Mouse (Mus musculus): ENCODE measurements around the gene Samd5.

Samd5 gene

DNA sequence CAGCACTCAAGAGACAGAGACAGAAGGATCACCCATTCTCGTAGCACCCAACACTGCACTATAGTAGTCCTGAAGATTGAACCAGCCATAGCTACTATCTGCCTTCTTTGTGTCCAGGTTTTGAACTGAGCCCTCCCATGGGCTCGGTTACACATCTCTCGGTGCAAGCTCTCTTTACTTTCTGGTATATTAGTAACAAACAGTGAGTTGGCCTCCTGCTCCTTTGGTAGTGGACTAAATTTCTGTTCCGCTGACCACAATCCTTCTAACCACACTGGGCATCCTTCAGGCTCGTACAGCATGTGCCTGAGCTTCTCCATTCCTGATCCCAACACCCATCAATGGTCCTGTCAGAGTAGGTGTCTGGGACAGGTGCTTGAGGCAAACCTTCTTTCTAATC is 2.3 kb downstream of the Samd5 start:
- in situ Hi-C loops (cut with MboI; ENCODE audit: low pct_unique_long_range_greater_than_20kb in 1 of 2, low sequenced_read_pairs in 2 of 2, unreplicated experiment in 1 of 2): loop anchor here in 1 of 2 experiments (10.0 kb wide), 2 partner anchors 98 to 498 kb away; no protein-coding TSS in a partner anchor

DNA sequence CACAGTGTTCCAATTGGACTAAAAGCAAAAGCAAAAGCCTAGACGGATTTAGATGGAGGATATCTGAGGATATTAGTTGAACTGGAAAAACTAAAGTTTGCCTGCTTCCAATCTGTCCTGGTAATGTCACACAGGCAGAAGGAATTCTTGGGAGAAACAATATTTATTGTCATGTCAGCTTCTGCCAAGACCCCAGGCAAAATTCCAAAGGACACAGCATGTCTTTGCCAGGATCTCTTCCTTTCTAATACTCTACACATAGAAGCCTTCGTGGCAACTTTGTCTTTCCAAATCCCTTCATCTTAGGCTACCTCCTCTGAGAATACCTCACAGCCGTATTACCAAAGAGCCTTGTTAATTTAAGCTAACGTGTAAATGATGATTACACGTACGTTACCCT is 4.7 kb downstream of the Samd5 start:
- in situ Hi-C loops (cut with MboI; ENCODE audit: low pct_unique_long_range_greater_than_20kb in 1 of 2, low sequenced_read_pairs in 2 of 2, unreplicated experiment in 1 of 2): loop anchor here in 1 of 2 experiments (10.0 kb wide), 2 partner anchors 96 to 496 kb away; no protein-coding TSS in a partner anchor

DNA sequence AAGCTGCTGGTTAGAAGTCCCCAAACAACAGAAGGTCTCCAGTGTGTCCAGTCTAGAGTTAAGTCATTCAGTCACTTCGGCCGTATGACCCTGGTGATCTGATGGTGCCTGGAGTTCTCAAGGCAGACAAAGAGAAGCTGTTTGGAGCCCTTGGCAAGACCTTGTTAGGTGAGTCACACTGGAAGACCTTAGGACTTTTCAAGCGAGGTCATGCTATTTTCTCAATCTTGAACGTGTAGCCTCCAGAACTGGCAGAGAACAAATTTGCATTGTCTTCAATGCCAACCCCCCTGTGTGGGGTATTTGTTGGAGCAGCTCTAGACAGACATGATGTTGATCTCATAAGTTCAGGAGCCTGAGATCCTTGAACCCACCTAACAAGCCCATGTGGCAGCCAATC is 6.2 kb downstream of the Samd5 start:
- in situ Hi-C loops (cut with MboI; ENCODE audit: low pct_unique_long_range_greater_than_20kb in 1 of 2, low sequenced_read_pairs in 2 of 2, unreplicated experiment in 1 of 2): no loop called here

DNA sequence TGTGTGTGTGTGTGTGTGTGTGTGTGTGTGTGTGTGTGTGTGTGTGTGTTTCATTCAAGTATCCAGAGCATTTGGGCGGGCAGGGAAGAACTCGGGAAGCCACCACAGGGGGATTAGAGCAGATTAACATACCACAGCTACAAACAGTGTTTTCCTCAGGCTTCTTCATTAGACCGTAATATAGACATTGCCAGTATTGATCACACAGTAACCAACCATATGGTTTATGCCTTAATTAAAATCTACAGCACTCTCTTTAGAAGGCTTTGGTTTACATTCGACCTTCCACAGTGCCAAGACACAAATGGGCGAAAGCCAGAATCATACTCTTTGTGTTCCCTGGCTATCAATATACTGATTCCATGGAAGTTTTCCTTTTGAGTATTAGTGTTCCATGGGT is 22.1 kb downstream of the Samd5 start:
- in situ Hi-C loops (cut with MboI; ENCODE audit: low pct_unique_long_range_greater_than_20kb in 1 of 2, low sequenced_read_pairs in 2 of 2, unreplicated experiment in 1 of 2): no loop called here

DNA sequence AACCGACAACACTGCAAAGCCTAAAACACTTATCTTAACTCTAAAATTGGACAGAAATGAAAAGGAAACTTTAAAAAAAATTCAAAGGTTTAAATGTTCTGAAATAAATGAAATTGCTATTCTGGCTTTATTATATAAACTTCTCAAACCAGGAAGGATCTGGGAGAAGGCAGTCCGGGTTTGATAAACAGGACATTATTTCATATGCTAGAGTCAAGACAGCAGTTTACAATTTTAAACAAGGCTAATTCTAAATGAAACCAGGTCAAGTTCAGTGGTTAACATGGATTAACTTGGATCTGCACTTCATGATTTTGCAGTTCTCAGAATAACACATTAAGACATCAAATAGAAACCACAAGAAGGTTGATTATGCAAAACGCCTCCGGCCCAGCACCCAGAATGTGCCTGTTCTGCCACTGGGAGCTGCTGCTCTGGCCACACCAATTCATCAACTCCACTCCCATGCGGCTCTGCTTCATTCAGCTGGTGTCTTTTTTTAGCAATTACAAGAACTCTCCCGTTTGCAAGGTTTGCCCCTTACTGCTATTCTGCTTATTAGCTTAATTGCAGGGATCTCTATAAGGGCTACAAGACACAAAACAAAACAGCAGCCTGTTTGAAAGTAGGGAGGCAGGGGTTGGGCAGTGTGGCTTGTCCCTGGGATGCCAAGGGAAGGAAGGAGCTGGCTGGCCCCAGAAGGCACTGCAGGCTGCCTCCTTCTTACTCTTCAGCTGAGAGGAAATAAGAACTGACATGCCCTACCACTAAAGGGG is 24.8 kb downstream of the Samd5 start:
- in situ Hi-C loops (cut with MboI; ENCODE audit: low pct_unique_long_range_greater_than_20kb in 1 of 2, low sequenced_read_pairs in 2 of 2, unreplicated experiment in 1 of 2): no loop called here

DNA sequence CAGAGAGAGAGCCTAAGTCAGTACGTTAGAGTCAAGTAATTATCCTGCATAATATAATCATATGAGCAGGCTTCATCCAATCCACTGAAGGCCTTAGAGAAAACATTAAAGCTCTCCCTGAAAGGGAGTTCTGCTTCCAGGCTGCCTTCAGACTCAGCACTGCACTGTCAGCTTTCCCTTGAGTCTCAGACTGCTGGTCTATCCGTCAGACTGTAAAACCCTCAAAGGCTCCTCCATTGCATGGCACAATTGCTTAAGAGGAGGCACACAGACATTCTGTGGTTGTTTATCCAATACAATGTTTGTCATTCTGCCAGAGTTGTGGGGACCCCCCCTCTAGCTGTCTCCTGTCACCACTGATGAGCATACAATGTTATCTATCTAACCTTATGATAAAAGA is 26.5 kb downstream of the Samd5 start:
- in situ Hi-C loops (cut with MboI; ENCODE audit: low pct_unique_long_range_greater_than_20kb in 1 of 2, low sequenced_read_pairs in 2 of 2, unreplicated experiment in 1 of 2): no loop called here

DNA sequence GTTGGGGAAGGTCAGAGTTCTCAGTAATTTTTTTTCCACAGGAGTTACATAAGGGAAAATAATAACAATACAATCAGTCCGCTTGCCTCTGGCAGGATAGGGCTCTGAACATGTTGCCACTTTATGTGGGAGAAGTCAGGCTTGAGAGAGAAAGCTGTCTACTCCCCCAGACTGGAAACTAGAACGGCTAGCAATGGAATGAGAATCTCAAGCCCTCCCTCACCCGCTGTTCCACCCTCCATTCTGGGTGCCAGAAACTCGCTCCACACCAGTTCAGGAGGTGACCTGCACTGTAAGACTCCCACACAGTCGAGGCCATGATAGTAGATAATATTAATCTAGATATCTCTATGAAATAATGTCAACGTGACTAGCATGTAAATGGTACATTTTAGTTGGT is 27.3 kb downstream of the Samd5 start:
- in situ Hi-C loops (cut with MboI; ENCODE audit: low pct_unique_long_range_greater_than_20kb in 1 of 2, low sequenced_read_pairs in 2 of 2, unreplicated experiment in 1 of 2): no loop called here

DNA sequence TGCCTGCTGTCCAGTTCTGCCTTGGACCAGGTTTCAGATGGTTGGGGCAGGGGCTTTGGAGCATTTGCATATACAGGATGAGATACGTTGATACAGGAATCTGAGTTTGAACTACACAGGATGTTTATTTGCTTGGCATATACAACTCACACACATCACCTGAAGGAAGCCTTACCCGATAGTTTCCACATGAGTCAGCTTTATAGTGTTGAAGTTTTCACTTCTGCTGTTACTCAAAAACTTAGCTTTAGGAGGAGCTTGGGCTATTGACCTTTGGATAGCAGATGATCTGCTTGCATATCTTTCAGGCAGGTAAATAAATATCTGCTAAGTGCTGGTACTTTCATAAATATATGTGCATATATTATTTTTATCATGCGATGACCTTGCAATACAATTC is 28.6 kb downstream of the Samd5 start:
- in situ Hi-C loops (cut with MboI; ENCODE audit: low pct_unique_long_range_greater_than_20kb in 1 of 2, low sequenced_read_pairs in 2 of 2, unreplicated experiment in 1 of 2): no loop called here

DNA sequence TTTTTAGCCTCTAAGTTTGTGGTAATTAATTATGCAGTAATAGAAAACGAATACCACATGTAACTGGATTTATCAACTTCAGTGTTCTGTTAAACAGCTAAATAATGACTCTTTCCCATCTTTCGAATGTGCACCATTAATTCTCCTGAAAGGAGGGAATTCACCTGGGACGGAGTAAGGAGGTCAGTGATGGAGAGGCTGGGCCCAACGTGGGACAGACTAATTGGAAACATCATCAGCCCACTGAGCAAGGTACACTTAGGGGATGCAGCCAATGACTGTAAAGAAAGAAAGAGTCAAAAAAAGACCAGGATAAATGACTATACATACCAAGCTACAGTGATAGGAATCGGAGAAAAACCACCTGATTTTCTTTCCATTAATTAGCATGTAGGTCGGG is 31.5 kb downstream of the Samd5 start:
- in situ Hi-C loops (cut with MboI; ENCODE audit: low pct_unique_long_range_greater_than_20kb in 1 of 2, low sequenced_read_pairs in 2 of 2, unreplicated experiment in 1 of 2): no loop called here

DNA sequence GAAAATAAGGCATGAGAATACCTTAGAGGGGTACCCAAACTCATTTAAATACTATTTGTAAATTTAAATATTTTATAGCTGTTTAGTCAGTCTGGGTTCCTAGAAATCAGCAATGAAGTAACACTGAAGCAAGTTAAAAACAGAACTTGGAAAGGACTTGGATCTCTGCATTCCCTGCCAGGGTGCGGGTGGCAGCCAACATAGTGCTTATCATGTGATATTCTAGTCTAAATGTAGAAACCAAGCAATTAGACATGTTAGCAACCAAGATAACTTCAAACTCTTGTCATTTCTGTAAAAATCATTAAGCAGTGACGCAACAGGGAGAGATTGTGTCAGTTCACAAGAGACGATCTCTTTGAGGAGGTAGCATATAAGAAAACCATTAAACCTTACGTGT is 32.9 kb downstream of the Samd5 start:
- in situ Hi-C loops (cut with MboI; ENCODE audit: low pct_unique_long_range_greater_than_20kb in 1 of 2, low sequenced_read_pairs in 2 of 2, unreplicated experiment in 1 of 2): no loop called here

DNA sequence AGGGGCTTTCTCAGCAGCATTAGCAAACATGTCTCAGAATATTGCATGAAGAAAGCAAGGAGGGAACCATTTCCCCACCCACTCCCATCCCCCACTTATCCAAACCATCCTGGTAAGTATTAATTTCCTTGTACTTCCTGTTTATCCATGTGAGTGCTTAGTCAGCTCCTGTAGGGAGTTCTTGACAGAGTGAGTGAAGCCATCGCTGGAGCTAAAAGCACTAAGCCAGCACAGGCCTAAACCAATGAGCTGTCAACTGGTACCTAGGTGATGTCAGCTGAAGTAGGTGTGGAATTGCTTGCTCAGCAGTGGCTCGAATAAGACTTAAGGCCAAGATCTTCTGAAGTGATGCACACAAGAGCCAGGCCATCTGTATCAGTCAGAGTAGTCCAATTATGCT is 34.3 kb downstream of the Samd5 start:
- in situ Hi-C loops (cut with MboI; ENCODE audit: low pct_unique_long_range_greater_than_20kb in 1 of 2, low sequenced_read_pairs in 2 of 2, unreplicated experiment in 1 of 2): no loop called here

DNA sequence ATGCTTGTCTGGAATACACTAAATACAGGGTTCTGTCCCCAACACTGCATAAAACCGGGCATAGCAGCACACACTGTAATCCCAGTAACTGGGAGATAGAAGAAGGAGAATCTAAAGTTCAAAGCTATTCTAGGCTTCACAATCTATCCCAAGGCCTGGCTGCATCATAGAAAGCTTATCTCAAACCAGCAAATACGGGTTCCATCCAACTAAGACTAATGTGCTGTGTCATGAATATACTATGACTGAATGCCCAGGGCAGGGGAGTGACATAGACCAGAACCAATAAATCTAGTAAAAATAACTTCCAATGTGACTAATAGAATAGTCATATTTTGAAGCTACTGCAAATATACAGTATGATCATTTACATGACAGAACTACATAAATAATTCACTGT is 35.0 kb downstream of the Samd5 start:
- in situ Hi-C loops (cut with MboI; ENCODE audit: low pct_unique_long_range_greater_than_20kb in 1 of 2, low sequenced_read_pairs in 2 of 2, unreplicated experiment in 1 of 2): no loop called here

DNA sequence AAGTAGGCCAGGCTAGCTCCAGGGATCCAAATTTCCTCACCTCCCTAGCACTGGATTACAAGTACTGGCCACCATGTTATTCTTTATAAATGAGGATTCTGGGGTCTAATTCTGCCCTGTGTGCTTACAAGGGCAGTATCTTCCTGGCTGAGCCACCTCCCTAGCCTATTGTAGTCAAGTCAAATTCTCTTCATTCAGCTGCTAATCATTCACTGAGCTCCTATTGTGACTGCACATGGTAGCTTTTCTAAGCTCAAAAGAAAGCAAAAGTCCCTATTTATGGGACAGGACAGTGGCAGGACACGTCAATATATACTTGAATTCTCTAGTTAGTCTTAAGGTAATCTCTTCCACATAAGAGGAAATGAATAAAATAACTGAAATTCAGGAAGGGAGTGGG is 49.7 kb downstream of the Samd5 start:
- in situ Hi-C loops (cut with MboI; ENCODE audit: low pct_unique_long_range_greater_than_20kb in 1 of 2, low sequenced_read_pairs in 2 of 2, unreplicated experiment in 1 of 2): no loop called here

DNA sequence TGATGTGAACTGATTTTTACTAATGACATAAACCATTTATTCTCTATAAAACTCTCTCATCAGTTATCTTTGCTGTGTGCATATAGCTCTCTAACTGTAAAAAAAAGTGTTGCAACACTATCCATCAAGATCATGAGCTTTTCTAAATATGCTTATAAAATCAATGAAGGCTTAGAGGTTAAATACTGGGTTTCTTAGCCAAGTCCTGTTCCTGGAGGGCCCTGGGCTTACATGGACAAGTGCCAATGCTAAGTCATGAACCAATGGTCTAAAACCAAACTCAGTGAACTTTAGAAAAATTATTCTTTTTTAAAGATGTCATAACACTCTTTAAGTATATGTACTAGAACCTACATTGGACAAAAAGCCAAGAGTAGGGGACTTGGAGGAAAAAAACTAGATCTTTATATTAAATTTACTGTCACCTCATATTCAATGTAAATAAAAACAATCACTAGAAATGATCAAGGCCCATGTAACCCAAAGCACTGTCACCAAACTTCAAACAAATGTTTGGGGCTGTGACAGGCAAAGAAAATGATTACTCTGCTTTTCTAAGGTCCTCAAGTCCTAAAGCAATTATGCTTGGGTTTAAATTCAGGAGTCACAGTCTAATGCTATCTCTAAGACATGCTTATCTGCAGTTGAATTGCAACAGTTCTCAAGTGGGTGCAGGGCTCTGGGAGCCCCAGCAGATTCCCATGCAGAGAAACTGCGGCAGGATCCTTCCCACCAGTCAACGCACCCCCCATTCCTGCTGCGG is 52.9 kb downstream of the Samd5 start:
- in situ Hi-C loops (cut with MboI; ENCODE audit: low pct_unique_long_range_greater_than_20kb in 1 of 2, low sequenced_read_pairs in 2 of 2, unreplicated experiment in 1 of 2): no loop called here

DNA sequence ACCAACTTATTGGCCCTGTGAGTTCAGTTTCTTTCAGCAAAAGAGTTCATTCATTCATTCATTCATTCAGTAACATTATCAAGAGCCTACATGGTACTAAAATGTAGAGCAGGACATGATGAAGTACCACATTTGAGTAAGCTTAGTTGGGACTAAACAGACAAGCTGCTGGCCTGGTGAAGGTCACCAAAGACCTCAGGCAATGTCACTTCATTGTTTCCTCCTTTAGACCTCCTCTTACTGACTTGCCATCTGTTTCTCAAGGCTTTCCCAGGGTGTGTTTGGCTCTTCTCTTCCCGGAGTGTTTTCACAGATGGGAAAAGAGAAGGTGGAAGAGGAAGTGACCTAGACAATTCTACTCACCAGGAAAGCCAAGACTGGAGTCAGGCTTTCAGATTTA is 54.0 kb downstream of the Samd5 start:
- in situ Hi-C loops (cut with MboI; ENCODE audit: low pct_unique_long_range_greater_than_20kb in 1 of 2, low sequenced_read_pairs in 2 of 2, unreplicated experiment in 1 of 2): no loop called here

DNA sequence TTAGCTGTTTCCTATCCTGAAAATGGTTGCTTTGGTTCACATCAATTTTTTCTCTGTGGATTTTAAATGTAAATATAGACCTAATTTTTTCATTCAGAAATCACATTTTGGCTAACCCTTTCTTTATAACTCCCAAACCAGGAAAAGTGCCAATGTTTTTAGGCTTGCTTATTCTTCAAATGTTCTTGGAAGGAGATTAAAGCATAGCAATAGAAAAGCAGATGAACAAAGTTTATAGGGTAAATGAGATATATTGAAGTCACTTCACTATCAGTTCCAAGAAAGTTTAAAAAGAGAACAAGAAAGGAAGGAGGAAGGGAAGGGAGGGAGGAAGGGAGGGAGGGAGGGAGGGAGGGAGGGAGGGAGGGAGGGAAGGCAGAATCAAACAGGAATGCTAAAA is 60.0 kb downstream of the Samd5 start:
- in situ Hi-C loops (cut with MboI; ENCODE audit: low pct_unique_long_range_greater_than_20kb in 1 of 2, low sequenced_read_pairs in 2 of 2, unreplicated experiment in 1 of 2): no loop called here

DNA sequence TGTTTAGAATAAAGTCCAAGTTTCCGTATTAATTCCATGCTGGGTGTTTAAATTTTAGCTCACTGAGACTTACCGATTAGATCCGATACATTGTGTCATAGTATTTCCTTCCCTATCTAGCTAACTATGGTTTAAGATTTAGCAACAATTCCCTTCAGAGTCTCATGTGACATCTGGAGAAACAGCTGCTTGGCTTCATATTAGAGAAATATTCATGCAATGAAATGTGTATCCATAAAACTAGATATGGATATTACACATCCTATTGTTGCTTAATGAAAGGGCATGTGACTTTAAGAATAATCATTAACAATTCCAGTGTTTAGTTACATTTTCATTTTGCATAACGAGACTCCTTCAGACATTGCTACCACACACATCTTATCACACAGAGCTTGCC is 66.2 kb downstream of the Samd5 start:
- in situ Hi-C loops (cut with MboI; ENCODE audit: low pct_unique_long_range_greater_than_20kb in 1 of 2, low sequenced_read_pairs in 2 of 2, unreplicated experiment in 1 of 2): no loop called here

DNA sequence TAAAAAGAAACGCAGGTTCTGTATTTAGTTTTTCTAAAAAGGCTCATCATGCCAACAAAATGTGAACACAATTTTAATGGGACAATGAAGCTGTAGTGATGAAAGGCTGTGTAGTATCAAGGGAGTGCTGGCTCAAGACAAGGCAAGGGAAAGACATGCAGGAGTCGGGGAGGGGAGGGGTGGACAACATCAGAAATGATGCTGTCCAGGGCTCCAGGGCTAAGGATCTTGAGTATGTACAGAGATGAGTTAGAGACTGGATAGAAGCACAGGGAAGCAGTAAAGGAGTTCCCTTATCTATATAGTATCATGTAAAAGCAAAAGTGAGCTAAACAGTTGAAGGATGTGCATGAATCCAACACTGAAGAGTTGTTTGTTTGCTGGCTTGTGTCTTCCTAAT is 67.9 kb downstream of the Samd5 start:
- in situ Hi-C loops (cut with MboI; ENCODE audit: low pct_unique_long_range_greater_than_20kb in 1 of 2, low sequenced_read_pairs in 2 of 2, unreplicated experiment in 1 of 2): no loop called here

DNA sequence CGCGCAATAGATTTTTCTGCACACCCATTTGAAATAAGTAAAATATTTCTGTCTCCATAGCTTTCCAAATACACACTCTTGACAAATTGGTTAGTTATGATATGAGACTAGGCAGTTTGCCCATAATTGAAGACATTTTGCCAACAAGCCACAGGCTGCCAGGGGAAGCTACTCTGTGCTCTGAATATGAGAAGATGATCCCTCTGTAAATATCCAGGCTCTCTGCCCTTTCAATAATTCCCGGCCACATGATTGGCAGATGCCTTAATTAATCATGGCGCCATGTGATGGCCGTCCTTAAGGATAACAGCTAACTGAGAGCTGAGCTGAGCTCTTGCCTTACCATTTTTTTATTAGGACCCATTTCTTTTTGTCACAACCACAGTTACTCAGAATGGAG is 69.4 kb downstream of the Samd5 start:
- in situ Hi-C loops (cut with MboI; ENCODE audit: low pct_unique_long_range_greater_than_20kb in 1 of 2, low sequenced_read_pairs in 2 of 2, unreplicated experiment in 1 of 2): no loop called here

DNA sequence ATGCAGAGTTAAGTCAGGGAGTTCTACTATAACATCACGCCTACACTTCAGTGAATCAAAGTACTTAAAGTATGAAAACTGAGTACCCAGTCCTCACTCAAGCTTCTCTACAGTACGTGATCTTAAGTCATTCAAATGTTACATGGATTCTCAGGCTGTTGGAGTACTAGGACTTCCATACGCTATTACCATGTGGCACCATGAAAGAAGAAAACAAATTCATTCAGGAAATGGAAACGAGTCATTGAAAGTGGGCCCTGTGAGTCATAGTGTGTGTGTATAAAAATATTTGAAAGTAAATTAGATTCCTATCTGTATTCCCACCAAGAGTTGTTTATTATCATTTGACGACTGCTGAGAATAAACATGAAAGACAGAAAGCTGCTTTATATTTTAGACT is 71.7 kb downstream of the Samd5 start:
- in situ Hi-C loops (cut with MboI; ENCODE audit: low pct_unique_long_range_greater_than_20kb in 1 of 2, low sequenced_read_pairs in 2 of 2, unreplicated experiment in 1 of 2): no loop called here
